Mouse (Mus musculus) neutrophil, adult 5-6 weeks (primary cell): ENCODE data around the gene Gm12185. TPM values are rescaled to one million over a fixed set of nuclear protein-coding genes. Genes with fewer than 3 reads are reported as not detected.
A peak's percentile ranks its signal among the peaks of the same experiment; 100 is the strongest.

Experiments used
- ATAC-seq: fragments of 151-379, 151-347 bp; 2 replicates; pipeline ENCODE4 v1.8.0; 2017; ENCODE audit warnings: mild to moderate bottlenecking, moderate TSS enrichment; ENCODE audit not compliant: insufficient number of reproducible peaks, poor library complexity, low FRiP score, severe bottlenecking; ENCODE audit errors: extremely low read depth
- total RNA-seq: library from RNA; stranded (forward); fragments of 200-1000 nt; gene quantifications from 2 replicates; pipeline ENCODE4 v1.2.3, GENCODE M21; 2017

Gene Gm12185
- total RNA-seq, 1 experiment from 2014 or later: 2.3 TPM

DNA sequence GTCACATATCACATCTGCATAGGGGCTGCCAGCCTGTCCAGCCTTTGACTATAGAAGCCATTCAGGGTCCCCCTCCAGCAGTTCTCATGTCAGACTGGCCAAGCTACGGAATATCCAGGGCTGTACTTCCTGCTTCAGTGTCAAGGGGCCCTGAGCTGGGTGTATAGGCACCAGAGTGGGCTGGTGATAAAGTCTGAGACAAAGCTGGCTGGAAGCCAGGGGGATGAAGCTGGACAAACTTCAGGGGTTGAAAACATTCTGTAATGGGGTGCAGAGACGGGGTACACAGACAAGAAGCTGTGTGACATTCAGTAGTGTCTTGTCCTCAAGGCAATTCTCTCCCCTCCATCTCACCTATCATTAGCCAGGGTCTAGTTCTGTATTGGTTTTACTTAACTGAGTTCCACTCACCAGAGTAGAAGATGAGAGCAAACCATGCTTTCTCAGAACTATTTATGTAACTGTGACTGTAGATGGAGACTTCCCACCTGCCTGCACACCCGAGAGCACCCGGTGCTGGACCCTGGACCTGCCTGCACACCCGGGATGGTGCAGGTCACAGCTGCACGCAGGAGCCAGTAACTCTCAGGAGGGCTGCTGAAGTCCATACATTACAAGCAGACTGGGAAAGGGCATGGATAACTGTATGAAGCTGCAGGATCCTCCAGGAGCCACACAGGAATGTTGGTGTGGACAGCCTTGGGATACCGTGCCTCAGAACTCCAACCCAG is 122.5 kb downstream of the Gm12185 start:
- no peak for ATAC-seq

DNA sequence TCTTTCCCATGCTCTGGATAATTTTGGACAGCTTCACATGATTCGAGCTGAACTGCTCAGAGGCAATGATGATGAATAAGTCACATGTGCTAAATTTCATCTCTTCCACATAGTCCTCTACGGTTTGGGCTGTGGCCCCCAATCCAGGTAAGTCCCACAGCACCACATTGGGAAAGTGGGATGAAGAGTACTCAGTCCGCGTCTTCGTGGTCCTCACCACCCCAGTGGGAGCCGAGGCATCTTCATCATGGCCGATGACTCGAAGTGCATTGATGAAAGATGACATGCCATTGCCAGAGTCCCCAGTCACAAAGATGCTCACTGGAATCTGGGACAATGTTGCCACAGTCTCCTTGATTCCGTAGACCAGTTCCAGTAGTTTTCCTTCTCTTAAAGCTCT is 125.5 kb downstream of the Gm12185 start:
- no peak for ATAC-seq

DNA sequence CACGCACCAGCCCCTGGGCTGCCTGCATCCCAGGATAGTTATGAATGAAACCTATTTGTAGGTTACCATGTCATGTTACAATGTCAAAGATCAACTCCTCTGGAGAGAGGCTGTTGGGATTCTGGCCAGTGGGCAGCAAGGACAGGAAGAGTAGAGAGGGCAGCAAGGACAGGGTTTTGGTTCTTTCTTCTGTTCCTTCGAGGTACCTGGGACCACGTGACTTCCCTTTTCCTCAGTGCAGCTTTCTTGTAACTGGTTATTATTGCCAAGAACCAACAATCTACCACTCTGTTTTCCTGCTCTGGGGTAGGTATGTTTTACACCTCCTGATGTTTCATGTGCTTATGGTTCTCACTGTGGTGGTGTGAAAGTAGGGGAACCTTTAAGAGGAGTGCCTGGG is 128.2 kb downstream of the Gm12185 start:
- ATAC-seq: no peak

DNA sequence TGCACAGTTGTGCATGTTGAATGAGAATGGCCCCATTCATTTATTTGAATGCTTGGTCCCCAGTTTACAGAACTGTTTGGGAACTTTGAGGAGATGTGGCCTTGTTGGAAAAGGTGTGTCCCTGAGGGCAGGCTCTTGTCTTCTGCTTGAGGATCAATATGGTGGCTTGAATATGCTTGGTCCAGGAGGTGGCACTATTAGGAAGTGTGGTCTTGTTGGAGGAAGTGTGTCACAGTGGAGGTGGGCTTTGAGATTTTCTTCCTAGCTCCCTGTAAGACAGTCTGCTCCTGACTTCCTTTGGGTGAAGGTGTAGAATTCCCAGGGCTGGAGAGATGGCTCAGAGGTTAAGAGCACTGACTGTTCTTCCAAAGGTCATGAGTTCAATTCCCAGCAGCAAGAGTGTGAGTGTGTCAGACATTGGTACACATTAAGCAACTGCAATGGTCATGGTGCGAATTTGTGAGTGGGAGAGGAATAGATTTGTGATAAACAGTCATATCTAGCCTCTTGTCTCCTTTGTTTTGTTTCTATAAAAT is 129.2 kb downstream of the Gm12185 start:
- ATAC-seq: no peak

DNA sequence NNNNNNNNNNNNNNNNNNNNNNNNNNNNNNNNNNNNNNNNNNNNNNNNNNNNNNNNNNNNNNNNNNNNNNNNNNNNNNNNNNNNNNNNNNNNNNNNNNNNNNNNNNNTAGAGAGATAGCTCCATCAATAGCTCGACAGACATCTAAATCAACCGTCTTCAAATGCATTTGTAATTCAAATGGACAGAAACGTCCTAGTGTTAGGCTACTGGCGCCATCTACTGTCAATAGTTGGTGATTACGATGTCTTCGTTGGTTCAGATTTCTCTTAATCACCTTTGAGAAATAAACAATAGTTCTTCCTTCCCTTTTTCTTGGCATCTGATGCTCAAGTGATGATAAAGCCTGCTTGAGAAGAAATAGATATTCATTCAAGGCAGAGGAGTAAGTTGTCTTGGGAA is 133.0 kb downstream of the Gm12185 start:
- ATAC-seq: peak; percentile 58

Other genes with a start within 250 kb of the Gm12185 start
- gene Rack1, start 191.9 kb downstream of the Gm12185 start, total RNA-seq: 756 and 779 TPM in 2 replicates
- 90.7 and 108 TPM in 2 replicates for gene Trim41, start 174.9 kb downstream of the Gm12185 start, total RNA-seq
- 167 and 205 TPM in 2 replicates for gene Trim7, start 166.1 kb downstream of the Gm12185 start, total RNA-seq
- 4.2 and 8.0 TPM in 2 replicates for gene Gm12184, start 165.6 kb downstream of the Gm12185 start, total RNA-seq
- gene Irgm1, start 120.5 kb downstream of the Gm12185 start, total RNA-seq: 78.9 and 82.9 TPM in 2 replicates
- 3.7 and 4.3 TPM in 2 replicates for gene Gm5431, start 90.0 kb downstream of the Gm12185 start, total RNA-seq
- gene Psme2b, start 46.0 kb downstream of the Gm12185 start, total RNA-seq: 80.9 and 92.3 TPM in 2 replicates
- 0.74 and 0.81 TPM in 2 replicates for gene Olfr56, start 13.3 kb downstream of the Gm12185 start, total RNA-seq
- 94.0 and 96.4 TPM in 2 replicates for gene 9930111J21Rik1, start 12.8 kb downstream of the Gm12185 start, total RNA-seq
- 8.7 and 11.8 TPM in 2 replicates for gene Tgtp1, start 1.9 kb upstream of the Gm12185 start, total RNA-seq
- gene 9930111J21Rik2, start 59.0 kb upstream of the Gm12185 start, total RNA-seq: 335 and 370 TPM in 2 replicates
- gene Tgtp2, start 72.0 kb upstream of the Gm12185 start, total RNA-seq: 76.6 and 92.3 TPM in 2 replicates
- gene Ifi47, start 84.4 kb upstream of the Gm12185 start, total RNA-seq: 36.2 and 38.1 TPM in 2 replicates
- not detected in 2 replicates for gene Olfr1396, start 122.6 kb upstream of the Gm12185 start, total RNA-seq
- gene Olfr1395, start 150.0 kb upstream of the Gm12185 start, total RNA-seq: not detected in 2 replicates
- not detected in 2 replicates for gene Olfr1394, start 162.2 kb upstream of the Gm12185 start, total RNA-seq
- 0.12 and 0.37 TPM in 2 replicates for gene Btnl9, start 194.9 kb upstream of the Gm12185 start, total RNA-seq
- 91.8 and 106 TPM in 2 replicates for gene Zfp62, start 211.1 kb upstream of the Gm12185 start, total RNA-seq